Mouse (Mus musculus): ENCODE data around the gene Usp34. TPM values are rescaled to one million over a fixed set of nuclear protein-coding genes. Genes with fewer than 3 reads are reported as not detected.
A peak's percentile ranks its signal among the peaks of the same experiment; 100 is the strongest.
"Not testable (repeated sequence)": the region's sequence is repeated elsewhere in the genome, so short reads cannot be mapped to it uniquely, and the experiment has no call there.

Usp34 gene
- 10 to 100 TPM; 48.2 to 63.2 TPM for total RNA-seq (2021)
- long read RNA-seq, experiment 1, partial matches to known transcripts: 8 of 18 reads
- long read RNA-seq, experiment 1, other reads (novel, unspliced or antisense): 10 of 18 reads
- long read RNA-seq, experiment 2, partial matches to known transcripts: 1 of 1 reads
- long read RNA-seq, experiment 2, other reads (novel, unspliced or antisense): 0 of 1 reads

- DNase-seq: peak; percentile 89
Observed at GRCm38 (mm10) chr11:23306764-23307565, at the start of gene Usp34. Gene Usp34, plus strand, starts transcription at chr11:23306895.

GRCm38 (mm10) chr11:23259073-23259472, 47.6 kb upstream of the Usp34 start:
- DNase-seq: no peak

DNA sequence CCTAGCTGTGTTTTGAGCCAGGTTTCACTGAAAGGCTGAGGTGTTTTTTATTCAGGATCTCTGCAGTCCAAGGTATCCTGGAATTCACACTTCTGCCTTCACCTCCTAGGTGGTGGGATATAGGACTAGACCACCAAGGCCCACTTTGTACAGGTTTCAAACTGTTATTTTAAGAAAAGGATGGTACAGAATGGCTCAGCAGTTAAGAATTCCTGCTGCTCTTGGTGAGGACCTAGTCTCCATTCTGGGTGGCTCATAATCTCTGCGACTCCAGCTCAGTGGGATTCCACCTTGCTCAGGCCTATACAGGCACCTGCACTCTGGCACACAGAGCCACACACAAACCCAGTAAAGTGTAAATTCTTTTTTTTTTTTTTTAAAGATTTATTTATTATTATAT, 47.2 kb upstream of the Usp34 start:
- DNase-seq: no peak

DNA sequence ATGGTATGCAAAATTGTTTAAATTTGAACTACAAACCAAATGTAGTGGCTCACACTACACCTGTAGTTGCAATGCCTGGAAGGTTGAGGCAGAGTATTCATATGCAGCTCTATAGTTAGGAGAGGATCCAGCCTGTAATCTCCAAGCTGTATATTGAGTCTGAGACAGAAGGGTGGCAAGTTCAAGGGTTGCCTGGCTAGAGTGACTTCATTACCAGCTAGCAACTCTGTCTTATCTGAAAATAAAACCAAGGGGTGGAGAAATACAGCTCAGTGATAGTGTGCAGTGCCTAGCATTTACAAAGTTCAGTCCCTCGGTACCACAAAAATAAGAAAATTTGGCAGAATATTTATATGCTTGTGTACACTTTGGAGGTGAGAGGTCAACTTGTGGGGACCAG, 46.5 kb upstream of the Usp34 start:
- DNase-seq: no peak

GRCm38 (mm10) chr11:23261490-23261889, 45.2 kb upstream of the Usp34 start:
- DNase-seq: no peak

DNA sequence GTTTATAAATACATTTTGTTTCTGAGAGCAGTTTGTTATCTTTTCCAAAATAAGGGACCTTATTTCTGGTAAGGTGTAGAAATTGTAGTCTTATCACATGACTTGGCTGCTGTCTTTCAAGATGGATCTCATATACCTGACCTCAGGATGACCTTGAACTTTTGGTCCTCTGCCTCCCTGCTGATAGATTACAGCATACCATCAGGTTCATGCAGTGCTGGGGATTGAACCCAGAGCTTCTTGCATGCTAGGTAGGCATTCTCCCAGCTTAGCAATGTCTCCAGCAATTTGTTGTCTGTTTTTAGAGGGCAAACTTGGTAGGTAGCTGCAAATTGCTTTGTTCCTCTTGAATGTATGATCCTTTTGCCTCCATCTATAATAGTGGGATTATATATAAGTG, 41.7 kb upstream of the Usp34 start:
- no peak for DNase-seq

DNA sequence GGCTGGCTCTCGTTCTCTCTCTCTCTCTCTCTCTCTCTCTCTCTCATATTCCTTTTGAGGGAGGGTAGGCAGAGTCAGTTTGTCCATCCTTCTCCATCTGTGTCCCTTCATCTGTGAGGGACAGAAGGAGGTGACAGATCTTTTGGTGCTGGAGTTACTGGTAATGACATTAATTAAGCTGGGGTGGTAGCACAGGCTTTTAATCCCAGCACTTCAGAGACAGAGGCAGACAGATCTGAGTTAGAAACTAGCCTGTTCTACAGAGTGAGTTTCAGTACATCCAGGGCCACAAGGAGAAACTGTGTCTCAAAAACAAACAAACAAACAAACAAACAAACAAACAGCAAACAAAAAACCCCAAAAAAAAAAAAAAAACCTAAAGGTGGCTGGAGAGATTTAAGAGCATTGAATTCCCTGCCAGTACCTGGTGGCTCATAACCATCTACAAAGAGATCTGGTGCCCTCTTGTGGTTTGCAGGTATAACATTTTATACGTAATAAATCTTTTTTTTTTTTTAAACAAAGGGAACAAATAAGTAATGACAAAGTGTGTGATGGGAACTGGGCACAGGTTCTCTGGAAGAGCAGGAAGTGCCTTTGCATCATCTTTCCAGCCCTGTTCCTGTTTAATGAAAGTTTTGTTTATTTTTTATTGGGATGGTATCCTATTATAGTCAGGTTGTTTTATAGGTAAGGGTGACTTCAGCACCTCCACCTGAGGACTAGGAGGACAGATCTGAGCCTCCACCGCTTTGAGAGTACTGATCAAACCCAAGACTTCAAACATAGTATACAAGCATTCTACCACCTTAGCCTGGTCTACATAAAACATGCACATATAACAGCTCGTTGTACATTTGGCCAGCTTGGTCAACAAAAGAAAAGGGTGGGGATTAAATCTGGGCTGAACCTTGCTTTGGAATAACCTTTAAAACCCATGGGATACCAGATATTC, 34.6 kb upstream of the Usp34 start:
- peak; percentile 41 for DNase-seq

DNA sequence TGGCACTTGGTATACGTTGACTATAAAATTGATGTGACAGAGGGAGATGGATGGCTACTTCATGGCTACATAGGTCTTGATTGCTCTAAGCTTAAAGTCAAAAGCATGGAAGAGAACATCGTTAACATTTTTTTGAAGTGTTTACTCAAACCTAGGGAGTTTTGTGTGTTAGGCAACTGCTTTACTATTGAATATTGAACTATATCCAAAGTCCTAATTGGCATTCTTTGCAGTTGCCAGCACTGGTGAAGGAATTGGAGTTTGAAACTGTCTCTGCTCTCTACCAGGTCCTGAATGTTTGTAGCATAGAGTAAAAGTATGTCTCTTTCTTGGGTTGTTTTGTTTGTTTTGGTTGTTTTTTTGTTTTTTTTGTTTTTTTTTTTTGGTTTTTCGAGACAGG, 30.9 kb upstream of the Usp34 start:
- DNase-seq: no peak

DNA sequence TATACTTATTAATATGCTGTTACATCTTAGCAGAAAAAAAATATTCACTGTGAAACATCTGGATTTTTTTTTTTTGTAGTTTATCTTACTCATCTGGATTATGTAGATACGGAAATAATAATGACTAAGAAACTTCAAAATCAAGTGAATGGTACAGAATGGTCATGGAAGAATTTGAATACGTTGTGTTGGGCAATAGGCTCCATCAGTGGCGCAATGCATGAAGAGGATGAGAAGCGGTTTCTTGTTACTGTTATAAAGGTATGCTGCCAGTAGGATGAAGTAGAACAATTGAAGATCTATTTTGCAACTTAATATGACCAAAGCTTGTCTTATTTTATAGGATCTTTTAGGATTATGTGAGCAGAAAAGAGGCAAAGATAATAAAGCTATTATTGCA, 22.2 kb upstream of the Usp34 start:
- DNase-seq: no peak

DNA sequence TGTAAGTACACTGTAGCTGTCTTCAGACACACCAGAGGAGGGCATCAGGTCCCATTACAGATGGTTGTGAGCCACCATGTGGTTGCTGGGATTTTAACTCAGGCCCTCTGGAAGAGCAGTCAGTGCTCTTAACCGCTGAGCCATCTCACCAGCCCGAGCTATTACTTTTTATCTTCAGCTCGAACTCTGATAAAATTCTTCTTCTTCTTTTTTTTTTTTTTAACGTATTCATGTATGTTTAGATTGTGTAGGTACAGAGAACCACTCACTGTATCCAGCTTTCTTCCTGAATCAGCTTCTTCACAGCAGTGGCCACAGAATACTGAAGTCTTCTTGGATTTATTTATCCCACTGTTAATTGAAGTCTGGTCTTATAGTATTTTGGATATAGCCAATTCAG, 17.8 kb upstream of the Usp34 start:
- DNase-seq: not testable (repeated sequence)

DNA sequence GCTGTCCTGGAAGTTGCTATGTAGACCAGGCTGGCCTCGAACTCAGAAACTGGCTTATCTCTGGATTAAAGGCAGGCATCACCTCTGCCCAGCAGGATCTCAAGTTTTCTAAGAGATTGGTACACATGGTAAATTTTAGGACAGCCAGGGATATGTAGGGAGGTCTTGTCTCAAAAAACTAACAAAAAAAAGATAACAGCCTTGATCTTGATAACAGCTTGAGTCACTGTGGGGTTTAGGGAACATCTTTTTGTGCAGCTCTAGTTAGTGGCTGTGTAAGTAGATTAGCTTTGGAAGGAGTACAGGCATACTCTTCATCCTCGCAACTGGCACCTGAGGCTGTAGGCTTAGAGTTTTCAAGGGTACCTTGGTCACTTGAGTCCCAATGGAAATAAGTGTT, 9.3 kb upstream of the Usp34 start:
- no peak for DNase-seq

DNA sequence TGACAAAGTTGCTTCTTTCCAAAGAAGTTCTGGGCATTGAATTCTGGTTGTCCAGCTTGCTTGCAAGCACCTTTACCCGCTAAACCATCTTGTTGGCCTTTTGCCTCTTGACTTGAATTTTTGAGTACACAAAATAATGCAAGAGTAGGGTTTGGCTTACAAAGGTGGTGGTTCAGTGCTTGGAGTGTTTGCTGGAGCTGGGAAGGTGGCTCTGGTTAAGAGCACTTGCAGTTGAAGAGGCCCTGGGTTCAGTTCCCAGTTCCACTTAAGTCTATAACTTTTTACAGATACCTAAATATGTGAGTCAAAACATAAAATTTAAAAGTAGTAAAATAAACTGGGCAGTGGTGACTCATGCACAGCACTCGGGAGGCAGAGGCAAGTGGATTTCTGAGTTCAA, 8.4 kb upstream of the Usp34 start:
- no peak for DNase-seq

DNA sequence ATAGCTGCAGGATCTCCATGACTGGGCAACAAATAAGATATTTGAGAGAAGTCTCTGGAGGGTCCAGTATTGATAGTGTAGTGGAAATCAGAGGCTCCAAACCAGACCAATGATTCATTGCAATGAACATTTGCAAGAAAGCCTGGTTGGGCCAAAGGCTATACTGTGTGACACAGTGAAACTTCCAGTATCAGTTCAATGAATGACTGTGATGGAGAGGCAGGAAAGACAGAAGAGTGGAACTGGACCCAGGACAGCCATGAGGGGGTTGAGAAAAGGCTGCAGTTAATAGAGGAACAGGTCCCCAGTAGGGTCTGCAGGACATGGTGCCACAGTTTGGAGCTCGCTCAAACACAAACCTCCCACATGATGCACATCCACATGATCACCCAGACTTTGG, 6.8 kb upstream of the Usp34 start:
- no peak for DNase-seq

GRCm38 (mm10) chr11:23303126-23303525, 3.6 kb upstream of the Usp34 start:
- no peak for DNase-seq

DNA sequence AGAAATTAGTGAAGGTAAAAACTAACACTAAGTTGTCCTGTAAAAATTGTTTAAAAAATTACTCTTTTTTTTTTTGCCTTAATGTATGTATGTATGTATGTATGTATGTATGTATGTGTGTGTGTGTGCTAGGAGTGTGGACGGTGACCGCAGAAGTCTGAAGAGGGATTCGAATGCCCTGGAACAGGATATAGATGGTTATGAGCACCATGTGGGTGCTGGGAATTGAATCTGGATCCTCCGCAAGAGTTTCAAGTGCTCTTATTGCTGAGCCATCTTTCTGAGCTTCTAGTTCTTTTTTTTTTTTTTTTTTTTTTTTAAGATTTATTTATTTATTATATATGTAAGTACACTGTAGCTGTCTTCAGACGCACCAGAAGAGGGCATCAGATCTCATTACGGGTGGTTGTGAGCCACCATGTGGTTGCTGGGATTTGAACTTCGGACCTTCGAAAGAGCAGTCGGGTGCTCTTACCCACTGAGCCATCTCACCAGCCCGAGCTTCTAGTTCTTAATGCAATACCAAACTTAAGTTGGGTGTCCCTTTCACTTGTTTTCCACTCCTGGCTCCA, 1.5 kb upstream of the Usp34 start:
- not testable (repeated sequence) for DNase-seq

- DNase-seq: peak; percentile 98
Observed at GRCm38 (mm10) chr11:23305673-23306608, 754 bp upstream of the Usp34 start.

GRCm38 (mm10) chr11:23307566-23307920, 848 bp downstream of the Usp34 start:
- no peak for DNase-seq

GRCm38 (mm10) chr11:23313496-23313895, 6.8 kb downstream of the Usp34 start:
- no peak for DNase-seq

- DNase-seq: no peak
Observed at GRCm38 (mm10) chr11:23329413-23329812, 22.7 kb downstream of the Usp34 start.

DNA sequence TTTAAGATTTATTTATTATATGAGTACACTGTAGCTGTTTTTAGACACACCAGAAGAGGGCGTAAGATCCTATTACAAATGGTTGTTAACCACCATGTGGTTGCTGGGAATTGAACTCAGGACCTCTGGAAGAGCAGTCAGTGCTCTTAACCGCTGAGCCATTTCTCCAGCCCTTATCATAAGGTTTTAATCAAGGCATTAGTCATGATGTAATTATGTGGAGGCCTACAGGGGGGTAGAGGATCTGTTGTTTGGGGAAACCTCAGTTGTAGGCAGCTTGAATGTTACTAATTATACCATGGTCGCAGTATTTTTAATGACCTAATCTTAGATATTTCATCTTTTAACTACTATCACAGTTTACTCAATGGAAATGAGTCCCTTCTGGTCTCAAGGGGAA, 25.4 kb downstream of the Usp34 start:
- no peak for DNase-seq

- DNase-seq: no peak
Observed at GRCm38 (mm10) chr11:23335160-23335559, 28.5 kb downstream of the Usp34 start.

All from adrenal gland, postnatal 10 days (tissue).